Mouse (Mus musculus): ENCODE measurements around the gene Tial1. TPM values are rescaled to one million over a fixed set of nuclear protein-coding genes. Genes with fewer than 3 reads are reported as not detected.

Gene Tial1
- polyA plus RNA-seq (2015; fragmentation: Nextera tagmentation; extraction: Ambion mirVana) = 22.2 and 25.6 TPM in 2 replicates

- Histone ChIP-seq H3K4me3 (ENCODE audit: low read length) (peak within 1 kb of the TSS; percentile 93), H3K4me2 (replicated peaks; ENCODE audit: low read depth, low read length) (peak within 1 kb of the TSS; percentile 81), H3K27me3 (ENCODE audit: insufficient read depth, low read length) (no peaks in the 10 kb centered on the region), H3K9me3 (ENCODE audit: low read length) (no peaks in the 10 kb centered on the region), H3K36me3 (ENCODE audit: insufficient read depth, low read length) (no peaks in the 10 kb centered on the region), H3K27ac (ENCODE audit: low read length) (peak within 1 kb of the TSS; percentile 99), H3K4me1 (ENCODE audit: insufficient read depth, low read length) (peaks cover 16% of the 10 kb centered on the region), H3K9ac (replicated peaks; ENCODE audit: low read length) (peak within 1 kb of the TSS; percentile 97)
- under 1% methylated on average over 69 of the region's 69 CpGs for WGBS
- ATAC-seq (ENCODE audit: low FRiP score, low TSS enrichment) = peak; percentile 100
Observed at GRCm38 (mm10) chr7:128461285-128462215, at the start of gene Tial1. Gene Tial1, minus strand, starts transcription at chr7:128461717.

GRCm38 (mm10) chr7:128504091-128504490 lies 42.6 kb upstream of the Tial1 start:
- Histone ChIP-seq H3K27ac (ENCODE audit: low read length) (no peak overlapping the region), H3K4me2 (replicated peaks; ENCODE audit: low read depth, low read length) (no peak overlapping the region), H3K36me3 (ENCODE audit: insufficient read depth, low read length) (no peaks in the 10 kb centered on the region), H3K4me1 (ENCODE audit: insufficient read depth, low read length) (no peaks in the 10 kb centered on the region), H3K27me3 (ENCODE audit: insufficient read depth, low read length) (no peaks in the 10 kb centered on the region), H3K9ac (replicated peaks; ENCODE audit: low read length) (no peak overlapping the region), H3K4me3 (ENCODE audit: low read length) (no peak overlapping the region), H3K9me3 (ENCODE audit: low read length) (no peaks in the 10 kb centered on the region)
- WGBS = 91% methylated on average over 6 of the region's 6 CpGs
- no peak for ATAC-seq (ENCODE audit: low FRiP score, low TSS enrichment)

- peaks cover 4% of the 10 kb centered on the region; the same call in 1 of the 2 replicates for H3K9me3 ChIP-seq (ENCODE audit: low read length)
- H3K27ac ChIP-seq (ENCODE audit: low read length) = no peak overlapping the region
- no peak overlapping the region for H3K4me3 ChIP-seq (ENCODE audit: low read length)
- no peak overlapping the region for H3K9ac ChIP-seq (replicated peaks; ENCODE audit: low read length)
- no peaks in the 10 kb centered on the region for H3K36me3 ChIP-seq (ENCODE audit: insufficient read depth, low read length)
- no peaks in the 10 kb centered on the region for H3K27me3 ChIP-seq (ENCODE audit: insufficient read depth, low read length)
- no peak overlapping the region for H3K4me2 ChIP-seq (replicated peaks; ENCODE audit: low read depth, low read length)
- 77% methylated on average over 6 of the region's 6 CpGs for WGBS
- no peak for ATAC-seq (ENCODE audit: low FRiP score, low TSS enrichment)
- no peaks in the 10 kb centered on the region for H3K4me1 ChIP-seq (ENCODE audit: insufficient read depth, low read length)
Observed at GRCm38 (mm10) chr7:128499801-128500200, 38.3 kb upstream of the Tial1 start.

GRCm38 (mm10) chr7:128494546-128494945 lies 33.0 kb upstream of the Tial1 start:
- H3K36me3 ChIP-seq (ENCODE audit: insufficient read depth, low read length) = no peaks in the 10 kb centered on the region
- H3K27me3 ChIP-seq (ENCODE audit: insufficient read depth, low read length) = no peaks in the 10 kb centered on the region
- ATAC-seq (ENCODE audit: low FRiP score, low TSS enrichment) = no peak
- no peak overlapping the region for H3K4me3 ChIP-seq (ENCODE audit: low read length)
- no peaks in the 10 kb centered on the region for H3K4me1 ChIP-seq (ENCODE audit: insufficient read depth, low read length)
- no peak overlapping the region for H3K9ac ChIP-seq (replicated peaks; ENCODE audit: low read length)
- no peak overlapping the region for H3K4me2 ChIP-seq (replicated peaks; ENCODE audit: low read depth, low read length)
- H3K9me3 ChIP-seq (ENCODE audit: low read length) = peaks cover 4% of the 10 kb centered on the region; the same call in 1 of the 2 replicates
- H3K27ac ChIP-seq (ENCODE audit: low read length) = no peak overlapping the region
- WGBS = 84% methylated on average over 5 of the region's 5 CpGs

GRCm38 (mm10) chr7:128488986-128489385 lies 27.5 kb upstream of the Tial1 start:
- WGBS = 97% methylated on average over 3 of the region's 3 CpGs
- ATAC-seq (ENCODE audit: low FRiP score, low TSS enrichment) = no peak
- Histone ChIP-seq H3K27ac (ENCODE audit: low read length) (no peak overlapping the region), H3K27me3 (ENCODE audit: insufficient read depth, low read length) (no peaks in the 10 kb centered on the region), H3K4me2 (replicated peaks; ENCODE audit: low read depth, low read length) (no peak overlapping the region), H3K4me3 (ENCODE audit: low read length) (no peak overlapping the region), H3K4me1 (ENCODE audit: insufficient read depth, low read length) (no peaks in the 10 kb centered on the region), H3K9ac (replicated peaks; ENCODE audit: low read length) (no peak overlapping the region), H3K36me3 (ENCODE audit: insufficient read depth, low read length) (no peaks in the 10 kb centered on the region), H3K9me3 (ENCODE audit: low read length) (peaks cover 31% of the 10 kb centered on the region)

- no peak overlapping the region for H3K27ac ChIP-seq (ENCODE audit: low read length)
- no peaks in the 10 kb centered on the region for H3K9me3 ChIP-seq (ENCODE audit: low read length)
- peak; percentile 82 for ATAC-seq (ENCODE audit: low FRiP score, low TSS enrichment)
- no peak overlapping the region for H3K9ac ChIP-seq (replicated peaks; ENCODE audit: low read length)
- 32% methylated on average over 10 of the region's 10 CpGs for WGBS
- no peak overlapping the region for H3K4me3 ChIP-seq (ENCODE audit: low read length)
- peak overlapping the region; percentile 18; the same call in 1 of the 2 replicates for H3K4me2 ChIP-seq (replicated peaks; ENCODE audit: low read depth, low read length)
- no peaks in the 10 kb centered on the region for H3K4me1 ChIP-seq (ENCODE audit: insufficient read depth, low read length)
- H3K36me3 ChIP-seq (ENCODE audit: insufficient read depth, low read length) = no peaks in the 10 kb centered on the region
- H3K27me3 ChIP-seq (ENCODE audit: insufficient read depth, low read length) = no peaks in the 10 kb centered on the region
Observed at GRCm38 (mm10) chr7:128474322-128474721, 12.8 kb upstream of the Tial1 start.

- peaks cover 15% of the 10 kb centered on the region for H3K4me1 ChIP-seq (ENCODE audit: insufficient read depth, low read length)
- no peaks in the 10 kb centered on the region for H3K9me3 ChIP-seq (ENCODE audit: low read length)
- no peaks in the 10 kb centered on the region for H3K36me3 ChIP-seq (ENCODE audit: insufficient read depth, low read length)
- no peak for ATAC-seq (ENCODE audit: low FRiP score, low TSS enrichment)
- 68% methylated on average over 5 of the region's 5 CpGs for WGBS
- H3K27ac ChIP-seq (ENCODE audit: low read length) = no peak overlapping the region
- peak overlapping the region; percentile 57 for H3K9ac ChIP-seq (replicated peaks; ENCODE audit: low read length)
- H3K4me2 ChIP-seq (replicated peaks; ENCODE audit: low read depth, low read length) = peak overlapping the region; percentile 81
- H3K4me3 ChIP-seq (ENCODE audit: low read length) = peak overlapping the region; percentile 93
- no peaks in the 10 kb centered on the region for H3K27me3 ChIP-seq (ENCODE audit: insufficient read depth, low read length)
Observed at GRCm38 (mm10) chr7:128462406-128462805, 889 bp upstream of the Tial1 start.

- Histone ChIP-seq H3K4me1 (ENCODE audit: insufficient read depth, low read length) (peaks cover 16% of the 10 kb centered on the region), H3K4me2 (replicated peaks; ENCODE audit: low read depth, low read length) (peak overlapping the region; percentile 73), H3K27me3 (ENCODE audit: insufficient read depth, low read length) (no peaks in the 10 kb centered on the region), H3K4me3 (ENCODE audit: low read length) (peak overlapping the region; percentile 93), H3K9me3 (ENCODE audit: low read length) (no peaks in the 10 kb centered on the region), H3K9ac (replicated peaks; ENCODE audit: low read length) (peak overlapping the region; percentile 97), H3K36me3 (ENCODE audit: insufficient read depth, low read length) (no peaks in the 10 kb centered on the region), H3K27ac (ENCODE audit: low read length) (peak overlapping the region; percentile 99)
- under 1% methylated on average over 18 of the region's 23 CpGs for WGBS
- no peak for ATAC-seq (ENCODE audit: low FRiP score, low TSS enrichment)
Observed at GRCm38 (mm10) chr7:128460865-128461228, 670 bp downstream of the Tial1 start.

GRCm38 (mm10) chr7:128460131-128460864 lies 1.2 kb downstream of the Tial1 start:
- ATAC-seq (ENCODE audit: low FRiP score, low TSS enrichment) = peak; percentile 6; the same call in 1 of the 2 replicates
- H3K9me3 ChIP-seq (ENCODE audit: low read length) = no peaks in the 10 kb centered on the region
- peaks cover 16% of the 10 kb centered on the region for H3K4me1 ChIP-seq (ENCODE audit: insufficient read depth, low read length)
- peak overlapping the region; percentile 97 for H3K9ac ChIP-seq (replicated peaks; ENCODE audit: low read length)
- H3K4me2 ChIP-seq (replicated peaks; ENCODE audit: low read depth, low read length) = peak overlapping the region; percentile 73
- peak overlapping the region; percentile 93 for H3K4me3 ChIP-seq (ENCODE audit: low read length)
- no peaks in the 10 kb centered on the region for H3K36me3 ChIP-seq (ENCODE audit: insufficient read depth, low read length)
- H3K27ac ChIP-seq (ENCODE audit: low read length) = peak overlapping the region; percentile 99
- under 1% methylated on average over 36 of the region's 36 CpGs for WGBS
- H3K27me3 ChIP-seq (ENCODE audit: insufficient read depth, low read length) = no peaks in the 10 kb centered on the region

Data from kidney, embryonic 16.5 days (tissue).